Mouse (Mus musculus): Measurements from ENCODE around the gene Rai14.

DNA sequence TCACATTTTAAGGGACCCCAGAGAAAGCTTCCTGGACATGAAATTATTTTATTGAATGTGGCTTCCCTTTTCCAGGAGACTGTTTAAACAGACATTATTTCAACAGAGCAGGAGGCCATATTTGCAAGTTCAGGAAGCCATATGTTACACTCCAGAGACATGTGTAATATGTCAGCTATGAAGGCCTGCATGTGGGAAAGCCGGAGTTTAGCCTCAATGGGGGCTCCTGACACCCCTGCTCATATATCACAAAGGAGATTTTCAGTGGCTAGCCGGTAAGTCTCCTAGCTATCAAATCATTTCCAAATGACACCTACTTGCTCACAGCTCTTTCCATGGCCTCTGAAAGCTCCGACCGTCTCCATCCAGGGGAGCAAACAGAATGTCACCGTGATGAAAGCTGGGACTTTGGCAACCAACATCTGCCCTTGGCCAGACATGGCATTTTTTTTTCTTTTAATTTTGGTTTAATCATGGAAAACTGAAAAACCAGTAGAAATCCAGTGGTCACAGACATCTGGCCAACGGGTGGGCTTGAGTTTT lies 77.1 kb downstream of the Rai14 start:
- TF ChIP-seq CTCF (IDR thresholded peaks at IDR 0.05; ENCODE audit: borderline replicate concordance, control insufficient read depth, extremely low read depth, insufficient read depth, low read length, poor library complexity) = no peak
- no peak for TF ChIP-seq POLR2A (IDR thresholded peaks at IDR 0.05; ENCODE audit: control insufficient read depth, extremely low read depth, insufficient read depth, low read length, poor library complexity)

All from thymus, adult 2 months (tissue).